Mouse (Mus musculus) limb, embryonic 13.5 days (tissue): Measurements from ENCODE around the gene Tbc1d30. TPM values are rescaled to one million over a fixed set of nuclear protein-coding genes. Genes with fewer than 3 reads are reported as not detected.
A peak's percentile ranks its signal among the peaks of the same experiment; 100 is the strongest.

ENCODE experiments used
- ATAC-seq: fragments of 200-750 bp; cut with Nextera tagmentation; 2 replicates; pipeline ENCODE4 v1.8.0; 2017; ENCODE audit warnings: low read depth, moderate number of reproducible peaks, moderate TSS enrichment; ENCODE audit not compliant: low FRiP score
- H3K27ac ChIP-seq: fragments of 300-500 bp; sonication (generic); 2 replicates; pipeline ENCODE4 v1.5.1; 2015; ENCODE audit warnings: inconsistent platforms, mild to moderate bottlenecking, moderate library complexity
- H3K27me3 ChIP-seq: fragments of 300-500 bp; sonication (generic); 2 replicates; pipeline ENCODE4 v1.6.1; 2015; ENCODE audit warnings: mild to moderate bottlenecking, inconsistent platforms
- H3K36me3 ChIP-seq: fragments of 300-500 bp; sonication (generic); 2 replicates; pipeline ENCODE4 v1.6.1; 2015; ENCODE audit warnings: inconsistent platforms, mild to moderate bottlenecking, moderate library complexity
- H3K4me1 ChIP-seq: fragments of 300-500 bp; sonication (generic); 2 replicates; pipeline ENCODE4 v1.6.1; 2015; ENCODE audit warnings: inconsistent platforms
- H3K4me2 ChIP-seq: fragments of 300-500 bp; sonication (generic); replicated peaks from 2 replicates; pipeline ENCODE4 v1.6.1; 2015; ENCODE audit warnings: inconsistent platforms, mild to moderate bottlenecking, moderate library complexity
- H3K4me3 ChIP-seq: fragments of 300-500 bp; sonication (generic); 2 replicates; pipeline ENCODE4 v1.5.1; 2015; ENCODE audit warnings: moderate library complexity, mild to moderate bottlenecking, inconsistent platforms
- H3K9ac ChIP-seq: fragments of 300-500 bp; sonication (generic); 2 replicates; pipeline ENCODE4 v1.6.1; 2015; ENCODE audit warnings: mild to moderate bottlenecking, inconsistent platforms
- H3K9me3 ChIP-seq: fragments of 300-500 bp; sonication (generic); 2 replicates; pipeline ENCODE4 v1.6.1; 2016; ENCODE audit warnings: inconsistent platforms
- WGBS: fragments of 180-500 bp; shearing (Covaris S2); methylation state at CpG from one replicate; pipeline ENCODE4 v1.1.7; 2015; 5-methylcytosine and 5-hydroxymethylcytosine counted together
- polyA plus RNA-seq: library from polyadenylated mRNA; unstranded; fragments of >200 nt; fragmentation: Nextera tagmentation; extraction: Ambion mirVana; gene quantifications from 2 replicates; pipeline ENCODE4 v1.2.1, GENCODE M21; 2015

Gene Tbc1d30
- polyA plus RNA-seq, 1 experiment from 2014 or later: 0.64 TPM

GRCm38 (mm10) chr10:121329586-121329985 is 21.5 kb downstream of the Tbc1d30 start:
- WGBS: 73% methylated on average over 4 of the region's 4 CpGs

GRCm38 (mm10) chr10:121326167-121326566 is 24.9 kb downstream of the Tbc1d30 start:
- ATAC-seq: no peak
- no peaks in the 10 kb centered on the region for H3K4me1 ChIP-seq
- no peak overlapping the region for H3K4me3 ChIP-seq
- no peak overlapping the region for H3K27ac ChIP-seq
- H3K9me3 ChIP-seq: no peaks in the 10 kb centered on the region
- no peak overlapping the region for H3K4me2 ChIP-seq
- no peaks in the 10 kb centered on the region for H3K27me3 ChIP-seq
- no peak overlapping the region for H3K9ac ChIP-seq
- no peaks in the 10 kb centered on the region for H3K36me3 ChIP-seq

More at GRCm38 (mm10) chr10:121329586-121329985, 21.5 kb downstream of the Tbc1d30 start:
- no peak overlapping the region for H3K27ac ChIP-seq
- no peak overlapping the region for H3K9ac ChIP-seq
- no peak overlapping the region for H3K4me3 ChIP-seq
- H3K36me3 ChIP-seq: no peaks in the 10 kb centered on the region
- no peak for ATAC-seq
- H3K9me3 ChIP-seq: no peaks in the 10 kb centered on the region
- no peaks in the 10 kb centered on the region for H3K4me1 ChIP-seq
- no peaks in the 10 kb centered on the region for H3K27me3 ChIP-seq
- no peak overlapping the region for H3K4me2 ChIP-seq

GRCm38 (mm10) chr10:121323493-121323892 is 27.6 kb downstream of the Tbc1d30 start:
- ATAC-seq: no peak

GRCm38 (mm10) chr10:121318397-121318950 is 32.6 kb downstream of the Tbc1d30 start:
- Histone ChIP-seq H3K4me1 (peaks cover 9% of the 10 kb centered on the region), H3K27me3 (peaks cover 28% of the 10 kb centered on the region), H3K4me3 (no peak overlapping the region), H3K27ac (no peak overlapping the region), H3K4me2 (no peak overlapping the region), H3K9ac (no peak overlapping the region), H3K36me3 (no peaks in the 10 kb centered on the region), H3K9me3 (no peaks in the 10 kb centered on the region)
- no peak for ATAC-seq
- 76% methylated on average over 7 of the region's 7 CpGs for WGBS

More at GRCm38 (mm10) chr10:121323493-121323892, 27.6 kb downstream of the Tbc1d30 start:
- no peaks in the 10 kb centered on the region for H3K4me1 ChIP-seq
- H3K27ac ChIP-seq: no peak overlapping the region
- no peaks in the 10 kb centered on the region for H3K36me3 ChIP-seq
- no peak overlapping the region for H3K4me3 ChIP-seq
- H3K9me3 ChIP-seq: no peaks in the 10 kb centered on the region
- no peak overlapping the region for H3K9ac ChIP-seq
- no peak overlapping the region for H3K4me2 ChIP-seq
- WGBS: 82% methylated on average over 7 of the region's 7 CpGs
- H3K27me3 ChIP-seq: no peaks in the 10 kb centered on the region

- peaks cover 49% of the 10 kb centered on the region for H3K27me3 ChIP-seq
- H3K4me3 ChIP-seq: no peak overlapping the region
- ATAC-seq: no peak
- H3K4me2 ChIP-seq: no peak overlapping the region
- H3K27ac ChIP-seq: no peak overlapping the region
- H3K4me1 ChIP-seq: peaks cover 9% of the 10 kb centered on the region
- no peaks in the 10 kb centered on the region for H3K9me3 ChIP-seq
- H3K36me3 ChIP-seq: no peaks in the 10 kb centered on the region
- 84% methylated on average over 10 of the region's 10 CpGs for WGBS
- H3K9ac ChIP-seq: no peak overlapping the region
Measured at GRCm38 (mm10) chr10:121316361-121316760, 34.7 kb downstream of the Tbc1d30 start.

GRCm38 (mm10) chr10:121315321-121316283 is 35.5 kb downstream of the Tbc1d30 start:
- no peak for ATAC-seq
- 28% methylated on average over 27 of the region's 27 CpGs for WGBS
- Histone ChIP-seq H3K4me2 (peak overlapping the region; percentile 42), H3K4me3 (no peak overlapping the region), H3K36me3 (no peaks in the 10 kb centered on the region), H3K4me1 (peaks cover 12% of the 10 kb centered on the region), H3K27ac (no peak overlapping the region), H3K9ac (no peak overlapping the region), H3K9me3 (no peaks in the 10 kb centered on the region), H3K27me3 (peaks cover 57% of the 10 kb centered on the region)

GRCm38 (mm10) chr10:121314186-121314585 is 36.9 kb downstream of the Tbc1d30 start:
- H3K9ac ChIP-seq: no peak overlapping the region
- H3K36me3 ChIP-seq: no peaks in the 10 kb centered on the region
- WGBS: 53% methylated on average over 4 of the region's 4 CpGs
- no peak overlapping the region for H3K4me2 ChIP-seq
- peaks cover 71% of the 10 kb centered on the region for H3K27me3 ChIP-seq
- no peak for ATAC-seq
- no peak overlapping the region for H3K27ac ChIP-seq
- peaks cover 25% of the 10 kb centered on the region for H3K4me1 ChIP-seq
- H3K9me3 ChIP-seq: no peaks in the 10 kb centered on the region
- no peak overlapping the region for H3K4me3 ChIP-seq

- no peak for ATAC-seq
- no peaks in the 10 kb centered on the region for H3K9me3 ChIP-seq
- H3K9ac ChIP-seq: no peak overlapping the region
- peaks cover 25% of the 10 kb centered on the region for H3K4me1 ChIP-seq
- H3K27ac ChIP-seq: no peak overlapping the region
- no peak overlapping the region for H3K4me2 ChIP-seq
- no peak overlapping the region for H3K4me3 ChIP-seq
- WGBS: 88% methylated on average over 3 of the region's 3 CpGs
- H3K27me3 ChIP-seq: peaks cover 82% of the 10 kb centered on the region
- H3K36me3 ChIP-seq: no peaks in the 10 kb centered on the region
Measured at GRCm38 (mm10) chr10:121313049-121313448, 38.0 kb downstream of the Tbc1d30 start.

- peak overlapping the region; percentile 96 for H3K4me2 ChIP-seq
Measured at GRCm38 (mm10) chr10:121310511-121311221, 40.4 kb downstream of the Tbc1d30 start.

GRCm38 (mm10) chr10:121309801-121310510 is 41.1 kb downstream of the Tbc1d30 start:
- peak overlapping the region; percentile 96 for H3K4me2 ChIP-seq
- H3K27ac ChIP-seq: no peak overlapping the region
- H3K9me3 ChIP-seq: no peaks in the 10 kb centered on the region
- H3K27me3 ChIP-seq: peaks cover 75% of the 10 kb centered on the region
- H3K4me1 ChIP-seq: peaks cover 16% of the 10 kb centered on the region
- peak overlapping the region; percentile 58 for H3K4me3 ChIP-seq
- ATAC-seq: peak; percentile 54; the same call in 1 of the 2 replicates
- WGBS: under 1% methylated on average over 32 of the region's 32 CpGs
- no peaks in the 10 kb centered on the region for H3K36me3 ChIP-seq
- peak overlapping the region; percentile 53 for H3K9ac ChIP-seq

More at GRCm38 (mm10) chr10:121310511-121311221, 40.4 kb downstream of the Tbc1d30 start:
- peak overlapping the region; percentile 58 for H3K4me3 ChIP-seq
- peaks cover 81% of the 10 kb centered on the region for H3K27me3 ChIP-seq
- H3K9ac ChIP-seq: peak overlapping the region; percentile 53
- ATAC-seq: peak; percentile 83
- WGBS: under 1% methylated on average over 75 of the region's 77 CpGs
- no peaks in the 10 kb centered on the region for H3K36me3 ChIP-seq
- peaks cover 22% of the 10 kb centered on the region for H3K4me1 ChIP-seq
- no peaks in the 10 kb centered on the region for H3K9me3 ChIP-seq
- H3K27ac ChIP-seq: no peak overlapping the region

GRCm38 (mm10) chr10:121309123-121309655 is 41.9 kb downstream of the Tbc1d30 start:
- Histone ChIP-seq H3K4me2 (no peak overlapping the region), H3K27me3 (peaks cover 68% of the 10 kb centered on the region), H3K36me3 (no peaks in the 10 kb centered on the region), H3K4me3 (no peak overlapping the region), H3K4me1 (peaks cover 16% of the 10 kb centered on the region), H3K9ac (no peak overlapping the region), H3K27ac (no peak overlapping the region), H3K9me3 (no peaks in the 10 kb centered on the region)
- no peak for ATAC-seq
- 23% methylated on average over 11 of the region's 11 CpGs for WGBS
